Mouse (Mus musculus) frontal cortex, adult 2 months (tissue): ENCODE measurements around the gene 2610001J05Rik. TPM values are rescaled to one million over a fixed set of nuclear protein-coding genes. Genes with fewer than 3 reads are reported as not detected.

Source experiments
- DNase-seq, 2 experiments: peaks; one replicate each; pipeline ENCODE4 v3.0.0; 2022; ENCODE audit warnings: low spot score in 1 of 2; ENCODE audit errors: extremely low spot score in 1 of 2
- polyA plus RNA-seq: library from polyadenylated mRNA; depleted of rRNA; stranded (reverse); fragments of >200 nt; gene quantifications from 2 replicates; pipeline ENCODE4 v1.2.3, GENCODE M21; 2012; rRNA removed

2610001J05Rik gene
- polyA plus RNA-seq, 1 experiment = 75.3 TPM

GRCm38 (mm10) chr6:13835720-13836665 lies 35.3 kb downstream of the 2610001J05Rik start:
- peak; percentile 21 to 65 for DNase-seq

GRCm38 (mm10) chr6:13832770-13833169 lies 38.5 kb downstream of the 2610001J05Rik start:
- no peak for DNase-seq

- DNase-seq = no peak
These were observed 42.4 kb downstream of the 2610001J05Rik start for GRCm38 (mm10) chr6:13828877-13829276.

Other genes with a start within 250 kb of the 2610001J05Rik start
- gene Bmt2, start 193.6 kb downstream of the 2610001J05Rik start, polyA plus RNA-seq = 14.6 and 15.9 TPM in 2 replicates
- 29.7 and 31.4 TPM in 2 replicates for gene Gpr85, start 31.6 kb downstream of the 2610001J05Rik start, polyA plus RNA-seq